Mouse (Mus musculus) c-Kit-negative CD71-positive TER-119-positive erythroid progenitor cells, embryonic 14.5 days (primary cell): ENCODE data around the gene Bckdk.
"Not testable (repeated sequence)": the region's sequence is repeated elsewhere in the genome, so short reads cannot be mapped to it uniquely, and the experiment has no call there.

ENCODE experiments used
- DNase-seq: peaks from one replicate; pipeline ENCODE4 v3.0.0-alpha.2; 2013; ENCODE audit warnings: low read depth, low spot score

Bckdk gene

GRCm38 (mm10) chr7:127930636-127931035, 26.8 kb downstream of the Bckdk start:
- DNase-seq: no peak

GRCm38 (mm10) chr7:127931351-127932135, 27.7 kb downstream of the Bckdk start:
- no peak for DNase-seq

- no peak for DNase-seq
Observed at GRCm38 (mm10) chr7:127932273-127933031, 28.6 kb downstream of the Bckdk start.

GRCm38 (mm10) chr7:127934075-127934474, 30.2 kb downstream of the Bckdk start:
- DNase-seq: no peak

GRCm38 (mm10) chr7:127935028-127935722, 31.3 kb downstream of the Bckdk start:
- peak; percentile 84 for DNase-seq

GRCm38 (mm10) chr7:127935748-127936159, 31.9 kb downstream of the Bckdk start:
- no peak for DNase-seq

- DNase-seq: no peak
Observed at GRCm38 (mm10) chr7:127936216-127936884, 32.5 kb downstream of the Bckdk start.

GRCm38 (mm10) chr7:127942097-127942496, 38.2 kb downstream of the Bckdk start:
- DNase-seq: not testable (repeated sequence)

- no peak for DNase-seq
Observed at GRCm38 (mm10) chr7:127944614-127945013, 40.7 kb downstream of the Bckdk start.

- DNase-seq: no peak
Observed at GRCm38 (mm10) chr7:127946470-127947023, 42.7 kb downstream of the Bckdk start, which contains the start of gene Prss36. TSS of gene Prss36 (minus strand) at chr7:127946725.

- DNase-seq: no peak
Observed at GRCm38 (mm10) chr7:127952864-127953581, 49.1 kb downstream of the Bckdk start.

- no peak for DNase-seq
Observed at GRCm38 (mm10) chr7:127959364-127959763, 55.5 kb downstream of the Bckdk start.
